Mouse (Mus musculus) kidney, postnatal 0 days (tissue): ENCODE measurements around the gene Olfr456. TPM values are rescaled to one million over a fixed set of nuclear protein-coding genes. Genes with fewer than 3 reads are reported as not detected.

ENCODE experiments used
- ATAC-seq: fragments of 200-750 bp; cut with Nextera tagmentation; replicated peaks from 2 replicates; pipeline ENCODE4 v1.8.0; 2017; ENCODE audit warnings: low read depth, moderate number of reproducible peaks, moderate TSS enrichment, moderate library complexity; ENCODE audit not compliant: low FRiP score
- DNase-seq: peaks from one replicate; pipeline ENCODE4 v3.0.0-alpha.2; 2016; ENCODE audit warnings: low spot score
- H3K27ac ChIP-seq: fragments of 300-500 bp; sonication (generic); 2 replicates; pipeline ENCODE4 v1.5.1; 2014; ENCODE audit warnings: mild to moderate bottlenecking
- H3K27me3 ChIP-seq: fragments of 300-500 bp; sonication (generic); 2 replicates; pipeline ENCODE4 v1.6.1; 2014; ENCODE audit warnings: low read length, mixed read lengths; ENCODE audit not compliant: insufficient read depth
- H3K36me3 ChIP-seq: fragments of 300-500 bp; sonication (generic); 2 replicates; pipeline ENCODE4 v1.6.1; 2014; ENCODE audit warnings: low read length, mixed read lengths; ENCODE audit not compliant: insufficient read depth
- H3K4me1 ChIP-seq: fragments of 300-500 bp; sonication (generic); replicated peaks from 2 replicates; pipeline ENCODE4 v1.6.1; 2014; ENCODE audit warnings: antibody characterized with exemption, low read length, mixed read lengths; ENCODE audit not compliant: insufficient read depth
- H3K4me2 ChIP-seq: fragments of 300-500 bp; sonication (generic); 2 replicates; pipeline ENCODE4 v1.6.1; 2014; ENCODE audit warnings: mild to moderate bottlenecking, low read length, moderate library complexity, mixed read lengths
- H3K4me3 ChIP-seq: fragments of 300-500 bp; sonication (generic); replicated peaks from 2 replicates; pipeline ENCODE4 v1.5.1; 2014; ENCODE audit warnings: low read depth, low read length
- H3K9ac ChIP-seq: fragments of 300-500 bp; sonication (generic); 2 replicates; pipeline ENCODE4 v1.6.1; 2014; ENCODE audit warnings: low read depth, low read length
- H3K9me3 ChIP-seq: fragments of 300-500 bp; sonication (generic); replicated peaks from 2 replicates; pipeline ENCODE4 v1.6.1; 2016; ENCODE audit warnings: low read length, inconsistent platforms, mixed read lengths
- CTCF ChIP-seq: IDR thresholded peaks from 2 replicates; pipeline ENCODE4 v1.5.1; 2016; ENCODE audit warnings: antibody characterized with exemption, low read depth, mild to moderate bottlenecking, moderate library complexity
- WGBS: fragments of 180-500 bp; shearing (Covaris S2); extraction: QIAGEN DNeasy Blood & Tissue Kit; methylation state at CpG from one replicate; pipeline ENCODE4 v1.1.7; 2014; 5-methylcytosine and 5-hydroxymethylcytosine counted together
- polyA plus RNA-seq: library from polyadenylated mRNA; unstranded; fragments of >200 nt; fragmentation: Nextera tagmentation; extraction: Ambion mirVana; gene quantifications from 2 replicates; pipeline ENCODE4 v1.2.1, GENCODE M21; 2015

Olfr456 gene
- polyA plus RNA-seq, 1 experiment from 2014 or later = not detected

GRCm38 (mm10) chr6:42470542-42470941, 16.5 kb downstream of the Olfr456 start:
- no peak for ATAC-seq

GRCm38 (mm10) chr6:42465096-42465495, 21.9 kb downstream of the Olfr456 start, which contains the start of gene Olfr458:
Olfr458 (minus strand) TSS chr6:42465196.
- no peaks in the 10 kb centered on the region for H3K27me3 ChIP-seq
- ATAC-seq = no peak
- H3K9ac ChIP-seq = no peak within 1 kb of the TSS
- no peak for DNase-seq
- H3K4me3 ChIP-seq = no peak within 1 kb of the TSS
- no peaks in the 10 kb centered on the region for H3K4me1 ChIP-seq
- no peaks in the 10 kb centered on the region for H3K36me3 ChIP-seq
- 85% methylated on average over 1 of the region's 1 CpGs for WGBS
- H3K27ac ChIP-seq = no peak within 1 kb of the TSS
- no peak for TF ChIP-seq CTCF
- H3K9me3 ChIP-seq = no peaks in the 10 kb centered on the region
- no peak within 1 kb of the TSS for H3K4me2 ChIP-seq

More at GRCm38 (mm10) chr6:42470542-42470941, 16.5 kb downstream of the Olfr456 start:
- Histone ChIP-seq H3K4me3 (no peak overlapping the region), H3K4me1 (no peaks in the 10 kb centered on the region), H3K27me3 (no peaks in the 10 kb centered on the region), H3K9ac (no peak overlapping the region), H3K9me3 (no peaks in the 10 kb centered on the region), H3K4me2 (no peak overlapping the region), H3K27ac (no peak overlapping the region), H3K36me3 (no peaks in the 10 kb centered on the region)
- 75% methylated on average over 4 of the region's 4 CpGs for WGBS
- no peak for DNase-seq
- TF ChIP-seq CTCF = no peak

GRCm38 (mm10) chr6:42447381-42447780, 39.6 kb downstream of the Olfr456 start:
- DNase-seq (no peak), ATAC-seq (no peak)
- Histone ChIP-seq H3K4me3 (no peak overlapping the region), H3K4me1 (no peaks in the 10 kb centered on the region), H3K36me3 (no peaks in the 10 kb centered on the region), H3K4me2 (no peak overlapping the region), H3K27me3 (no peaks in the 10 kb centered on the region), H3K27ac (no peak overlapping the region), H3K9me3 (no peaks in the 10 kb centered on the region), H3K9ac (no peak overlapping the region)
- WGBS = 69% methylated on average over 2 of the region's 2 CpGs
- TF ChIP-seq CTCF = no peak

- Histone ChIP-seq H3K36me3 (no peaks in the 10 kb centered on the region), H3K4me2 (no peak overlapping the region), H3K4me1 (no peaks in the 10 kb centered on the region), H3K9ac (no peak overlapping the region), H3K4me3 (no peak overlapping the region), H3K27ac (no peak overlapping the region), H3K9me3 (no peaks in the 10 kb centered on the region), H3K27me3 (no peaks in the 10 kb centered on the region)
- no peak for TF ChIP-seq CTCF
- ATAC-seq = no peak
- WGBS = 63% methylated on average over 2 of the region's 2 CpGs
- DNase-seq = no peak
These were observed 42.5 kb downstream of the Olfr456 start for GRCm38 (mm10) chr6:42444491-42444890.

- ATAC-seq (no peak), DNase-seq (no peak)
- H3K4me2 ChIP-seq = no peak overlapping the region
- no peak overlapping the region for H3K9ac ChIP-seq
- no peaks in the 10 kb centered on the region for H3K4me1 ChIP-seq
- 58% methylated on average over 2 of the region's 2 CpGs for WGBS
- no peaks in the 10 kb centered on the region for H3K9me3 ChIP-seq
- H3K4me3 ChIP-seq = no peak overlapping the region
- H3K27me3 ChIP-seq = no peaks in the 10 kb centered on the region
- no peak overlapping the region for H3K27ac ChIP-seq
- no peak for TF ChIP-seq CTCF
- H3K36me3 ChIP-seq = no peaks in the 10 kb centered on the region
These were observed 45.6 kb downstream of the Olfr456 start for GRCm38 (mm10) chr6:42441395-42441794.

Other genes with a start within 250 kb of the Olfr456 start
- gene Gstk1, start 241.3 kb downstream of the Olfr456 start, polyA plus RNA-seq = 37.8 and 39.3 TPM in 2 replicates
- 7.0 and 7.1 TPM in 2 replicates for gene Tmem139, start 225.2 kb downstream of the Olfr456 start, polyA plus RNA-seq
- 38.2 and 42.0 TPM in 2 replicates for gene Casp2, start 222.2 kb downstream of the Olfr456 start, polyA plus RNA-seq
- gene Clcn1, start 200.5 kb downstream of the Olfr456 start, polyA plus RNA-seq = 0.29 TPM in 1 of 2 replicates, not detected in the other
- 0.05 TPM in 1 of 2 replicates, not detected in the other for gene Fam131b, start 162.6 kb downstream of the Olfr456 start, polyA plus RNA-seq
- 92.9 and 103 TPM in 2 replicates for gene Zyx, start 137.6 kb downstream of the Olfr456 start, polyA plus RNA-seq
- 6.6 and 6.9 TPM in 2 replicates for gene Epha1, start 113.9 kb downstream of the Olfr456 start, polyA plus RNA-seq
- not detected in 2 replicates for gene Tas2r143, start 87.0 kb downstream of the Olfr456 start, polyA plus RNA-seq
- not detected in 2 replicates for gene Tas2r135, start 81.8 kb downstream of the Olfr456 start, polyA plus RNA-seq
- gene Tas2r126, start 52.7 kb downstream of the Olfr456 start, polyA plus RNA-seq = not detected in 2 replicates
- 0.12 TPM in 1 of 2 replicates, not detected in the other for gene Olfr458, start 22.0 kb downstream of the Olfr456 start, polyA plus RNA-seq
- gene Olfr457, start 10.9 kb downstream of the Olfr456 start, polyA plus RNA-seq = not detected in 2 replicates
- gene Olfr455, start 60.4 kb upstream of the Olfr456 start, polyA plus RNA-seq = not detected in 2 replicates
- gene Tcaf3, start 110.5 kb upstream of the Olfr456 start, polyA plus RNA-seq = not detected in 2 replicates
- 3.0 and 3.2 TPM in 2 replicates for gene Tcaf2, start 158.0 kb upstream of the Olfr456 start, polyA plus RNA-seq
- 59.6 and 63.4 TPM in 2 replicates for gene Tcaf1, start 222.9 kb upstream of the Olfr456 start, polyA plus RNA-seq